Mouse (Mus musculus): ENCODE data around the gene Kcna3.

DNA sequence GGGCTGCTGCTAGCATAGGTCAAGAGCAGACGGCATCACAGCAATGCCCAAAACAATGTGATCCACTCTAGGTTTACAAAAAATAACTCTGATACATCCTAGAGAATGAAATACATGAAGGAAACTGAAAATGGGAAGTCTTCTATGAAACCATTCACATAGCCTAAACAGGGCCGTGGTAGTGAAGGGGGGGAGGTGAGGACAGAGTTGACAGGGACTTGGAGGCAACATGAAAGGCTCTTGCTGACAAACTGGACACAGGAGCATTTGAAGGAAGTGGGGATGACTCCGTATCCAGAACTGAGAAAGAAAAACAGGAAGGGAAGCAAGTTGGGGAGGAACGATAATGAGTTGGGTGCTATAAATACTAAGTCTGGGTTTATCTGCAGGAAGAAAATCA lies 4.4 kb upstream of the Kcna3 start:
- no peak for TF ChIP-seq USF1 (IDR thresholded peaks at IDR 0.05; ENCODE audit: low read depth)
- TF ChIP-seq CTCF (IDR thresholded peaks at IDR 0.05; ENCODE audit: control insufficient read depth, insufficient read depth, insufficient read length) = no peak
- no peak for TF ChIP-seq MAX (IDR thresholded peaks at IDR 0.05)
- no peak for TF ChIP-seq MYOD1 (IDR thresholded peaks at IDR 0.05; ENCODE audit: control insufficient read depth, insufficient read length, low read depth)

Data from C2C12 (cell line).